Mouse (Mus musculus) layer of hippocampus, postnatal 14 days (tissue): ENCODE data around the gene Awat1. TPM values are rescaled to one million over a fixed set of nuclear protein-coding genes. Genes with fewer than 3 reads are reported as not detected.

Experiments used
- DNase-seq, 2 experiments: peaks; one replicate each; pipeline ENCODE4 v3.0.0; 2021 to 2022; ENCODE audit warnings: low spot score in 2 of 2, mixed read lengths in 1 of 2
- long read RNA-seq, 2 experiments: library from polyadenylated mRNA; stranded (forward); transcript quantifications; one replicate each; pipeline ENCODE4 v2.0.0; 2021
- total RNA-seq, 2 experiments: library from RNA; stranded (reverse); gene quantifications; 2 replicates each; pipeline ENCODE4 v1.2.3; 2021

The Awat1 gene
- total RNA-seq = not detected
- long read RNA-seq, experiment 1 = 0 reads
- long read RNA-seq, experiment 2 = 0 reads

DNA sequence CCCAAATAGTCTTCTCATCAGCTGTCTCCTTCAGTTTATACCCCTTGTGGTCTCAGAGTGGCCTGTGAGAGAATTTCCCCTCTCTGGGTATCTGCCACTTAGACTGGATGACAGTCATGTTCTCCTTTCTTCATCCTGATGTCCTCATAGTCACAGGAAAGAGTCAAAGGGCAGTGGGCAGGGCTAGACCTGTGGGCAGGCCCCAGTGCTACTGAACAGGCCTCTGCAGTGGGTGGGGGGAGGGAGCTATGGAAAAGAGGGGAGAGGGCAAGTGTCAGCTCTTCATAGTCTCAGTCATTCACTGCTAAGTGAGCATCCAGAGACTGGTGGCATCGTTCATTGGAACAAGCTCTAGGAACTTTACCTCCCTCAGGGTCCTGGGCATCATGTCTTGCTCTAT, at the start of gene Awat1:
Awat1 (plus strand) TSS at position 301 of the 400 bp plus-strand sequence.
- DNase-seq = no peak

GRCm38 (mm10) chrX:100524471-100524870, 47.6 kb upstream of the Awat1 start, which contains the start of gene Dgat2l6:
Gene Dgat2l6 (plus strand): TSS chrX:100524838.
- DNase-seq = no peak

DNA sequence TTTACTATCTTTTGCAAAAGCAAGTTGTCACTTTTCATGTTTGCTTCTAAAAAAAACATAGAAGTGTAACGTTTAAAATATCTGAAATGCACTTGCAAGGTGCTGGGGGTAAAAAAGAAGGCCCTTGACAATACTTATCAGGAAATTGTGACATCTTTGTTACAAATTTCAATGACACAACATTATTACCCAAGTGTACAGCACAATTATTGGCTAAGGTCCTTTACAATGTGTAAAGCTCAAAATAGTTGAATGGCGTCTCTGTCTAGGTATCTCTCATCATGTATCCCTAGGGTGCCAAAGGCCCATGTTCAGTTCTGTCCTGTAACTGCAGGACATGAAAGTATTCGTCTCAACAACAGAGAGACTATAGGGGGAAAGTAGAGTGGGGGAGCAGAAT, 16.0 kb upstream of the Awat1 start:
- no peak for DNase-seq

GRCm38 (mm10) chrX:100565696-100566095, 6.4 kb upstream of the Awat1 start:
- DNase-seq = no peak

- no peak for DNase-seq
These were observed 22.7 kb downstream of the Awat1 start, which contains the start of gene P2ry4 for GRCm38 (mm10) chrX:100594791-100595190. Gene P2ry4 (minus strand): TSS chrX:100594869.

DNA sequence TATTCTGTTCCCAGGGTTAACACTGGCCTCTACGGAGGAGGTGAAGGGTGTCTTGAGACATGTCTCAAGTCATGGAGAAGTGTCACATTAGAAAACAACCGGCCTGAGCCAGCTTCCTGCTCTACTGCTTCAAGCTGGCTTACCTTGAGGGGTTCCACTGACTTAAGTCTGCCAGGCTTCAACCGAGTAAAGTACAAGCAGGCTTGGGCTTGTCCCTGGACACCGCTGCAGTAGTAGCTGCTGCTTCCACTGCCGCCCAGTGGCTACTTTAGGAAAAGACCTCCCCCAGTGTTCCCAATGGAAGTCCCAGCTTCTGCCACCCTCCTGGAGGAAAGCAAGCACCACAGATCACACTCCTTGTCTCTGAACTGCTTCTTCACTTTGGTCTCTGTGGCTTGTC, 25.4 kb downstream of the Awat1 start:
- DNase-seq = peak; percentile 12 to 14

- DNase-seq = peak in 1 of 2 experiments; percentile 22
These were observed 27.7 kb downstream of the Awat1 start for GRCm38 (mm10) chrX:100599755-100600154.

DNA sequence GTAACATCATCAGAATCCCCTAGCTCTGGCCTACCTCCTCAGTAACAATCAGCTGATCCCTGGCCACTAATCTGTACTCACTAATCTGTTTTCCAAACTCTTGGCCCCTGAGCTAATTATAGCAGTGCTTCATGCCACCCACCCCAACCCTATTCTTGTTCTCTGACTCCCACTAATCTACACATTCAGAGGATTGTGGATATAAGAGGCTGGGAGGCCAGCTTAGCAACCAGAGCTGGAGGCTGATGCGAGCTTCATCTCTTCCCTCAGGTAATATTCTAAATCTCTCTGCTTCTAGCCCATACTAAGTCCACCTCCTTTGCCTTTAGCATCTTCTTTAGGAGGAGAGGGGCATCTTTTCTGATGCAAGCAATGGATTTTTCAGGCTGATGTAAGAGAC, 33.3 kb downstream of the Awat1 start, which contains the start of gene Arr3:
Arr3 (plus strand) TSS at position 184 of the 400 bp plus-strand sequence.
- no peak for DNase-seq

DNA sequence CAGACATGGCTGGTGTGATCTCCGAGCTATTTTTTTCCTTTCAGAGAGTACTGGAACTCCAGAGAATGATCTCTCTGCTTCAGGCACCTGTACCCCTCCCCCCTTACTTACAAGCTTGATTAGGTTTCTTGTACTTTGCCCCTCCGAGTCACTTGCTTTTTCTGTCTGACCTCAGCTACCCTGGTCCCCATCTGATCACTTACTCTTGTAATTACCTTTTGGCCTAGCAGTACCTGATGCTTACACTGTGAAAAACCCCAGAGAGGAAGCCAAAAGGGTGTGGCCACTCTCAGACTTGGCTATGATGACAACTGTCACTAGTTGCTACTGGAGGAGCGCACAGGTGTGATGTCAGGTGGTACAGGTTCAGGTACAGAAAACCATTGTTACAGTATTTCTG, 46.4 kb downstream of the Awat1 start:
- DNase-seq = no peak

GRCm38 (mm10) chrX:100621366-100621765, 49.3 kb downstream of the Awat1 start:
- DNase-seq = no peak

DNA sequence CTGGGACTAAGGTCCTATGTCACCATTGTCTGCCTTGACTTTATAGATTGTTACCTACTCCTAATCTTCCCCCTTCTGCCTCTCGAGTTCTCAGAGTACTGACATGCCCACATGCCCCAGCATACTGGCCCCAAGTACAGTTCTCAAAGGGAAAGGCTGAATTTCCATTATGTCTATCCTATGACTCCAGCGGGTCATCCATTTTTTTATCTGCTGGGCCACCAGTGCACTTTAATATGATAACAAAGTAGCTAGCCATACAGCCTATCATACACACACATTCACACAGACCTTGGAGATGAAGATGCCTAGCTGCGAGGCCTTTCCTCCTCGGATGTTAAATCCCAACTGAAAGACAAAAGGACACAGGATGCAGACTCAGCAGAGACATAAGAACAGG, 52.2 kb downstream of the Awat1 start:
- no peak for DNase-seq

DNA sequence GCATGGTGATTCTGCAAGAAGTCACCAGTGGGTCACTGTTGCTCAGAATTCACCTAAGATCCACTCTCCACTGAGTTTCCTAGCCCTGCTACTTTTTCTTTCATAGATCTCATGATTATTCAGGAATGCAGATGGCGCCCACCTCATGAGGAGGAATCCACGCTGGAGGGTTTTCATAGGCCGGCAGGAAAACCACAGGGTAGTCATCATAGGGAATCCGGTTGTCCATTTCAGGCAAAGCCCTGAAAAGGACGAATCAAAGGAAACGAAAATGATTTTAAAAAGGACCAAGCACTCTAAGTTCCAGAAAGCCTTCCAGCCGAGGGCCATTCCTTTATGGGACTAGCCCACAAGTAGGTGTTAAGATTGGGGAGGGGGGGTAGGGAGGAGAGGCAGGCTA, 53.1 kb downstream of the Awat1 start:
- no peak for DNase-seq

DNA sequence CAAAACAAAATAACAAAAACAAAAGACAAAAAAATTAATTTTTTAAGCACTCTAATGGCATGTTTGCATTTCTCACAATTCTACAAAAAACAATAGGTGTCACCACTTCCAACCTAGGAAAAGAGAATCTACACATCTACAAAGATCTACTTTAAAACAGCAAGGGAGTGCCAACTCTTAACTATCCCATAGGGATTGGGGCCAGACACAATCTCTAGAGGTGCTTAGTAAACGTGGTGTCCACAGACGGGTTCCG, 53.4 kb downstream of the Awat1 start, which contains the start of gene Kif4:
Kif4 (plus strand) TSS at position 192 of the 256 bp plus-strand sequence.
- no peak for DNase-seq

GRCm38 (mm10) chrX:100625802-100626793, 54.0 kb downstream of the Awat1 start, which contains the start of gene Pdzd11:
Gene Pdzd11 (minus strand): TSS chrX:100626568.
- DNase-seq = peak; percentile 79 to 90

Other genes with a start within 250 kb of the Awat1 start
- gene Otud6a, start 143.2 kb upstream of the Awat1 start, total RNA-seq = not detected
- gene Awat2, start 129.5 kb upstream of the Awat1 start, total RNA-seq = under 1 TPM in 1 of 2 experiments, not detected in 1; 0.16 TPM
- 10 to 100 TPM; 34.5 to 36.8 TPM for gene Igbp1, start 78.0 kb upstream of the Awat1 start, total RNA-seq
- not detected for gene Dgat2l6, start 47.4 kb upstream of the Awat1 start, total RNA-seq
- under 1 TPM in 1 of 2 experiments, not detected in 1; 0.07 TPM for gene P2ry4, start 22.6 kb downstream of the Awat1 start, total RNA-seq
- gene Arr3, start 33.2 kb downstream of the Awat1 start, total RNA-seq = not detected
- gene Kif4, start 53.5 kb downstream of the Awat1 start, total RNA-seq = 1 to 10 TPM; 1.6 to 2.4 TPM
- 10 to 100 TPM; 36.6 to 36.7 TPM for gene Pdzd11, start 54.3 kb downstream of the Awat1 start, total RNA-seq
- gene Gdpd2, start 157.6 kb downstream of the Awat1 start, total RNA-seq = 10 to 100 TPM; 13.1 to 19.1 TPM
- gene Dlg3, start 195.5 kb downstream of the Awat1 start, total RNA-seq = 100 to 1,000 TPM; 138 to 153 TPM